Mouse (Mus musculus) myocyte (in vitro differentiated cells): ENCODE results near the gene Camkk1. TPM values are rescaled to one million over a fixed set of nuclear protein-coding genes. Genes with fewer than 3 reads are reported as not detected.

ENCODE experiments used
- H3K27me3 ChIP-seq: one replicate; pipeline ENCODE4 v1.6.1; 2011; ENCODE audit not compliant: control insufficient read depth, insufficient read depth, insufficient read length
- H3K36me3 ChIP-seq: one replicate; pipeline ENCODE4 v1.6.1; 2011; ENCODE audit not compliant: control insufficient read depth, insufficient read depth
- H3K4me2 ChIP-seq: one replicate; pipeline ENCODE4 v1.6.1; 2011; ENCODE audit warnings: low read depth, control low read depth
- H3K4me3 ChIP-seq: one replicate; pipeline ENCODE4 v1.5.1; 2011; ENCODE audit warnings: mild to moderate bottlenecking, control low read depth, moderate library complexity
- H3K79me2 ChIP-seq: one replicate; pipeline ENCODE4 v1.6.1; 2011; ENCODE audit not compliant: control insufficient read depth, insufficient read depth
- H3ac ChIP-seq: one replicate; pipeline ENCODE4 v1.6.1; 2011; ENCODE audit not compliant: control insufficient read depth, insufficient read length
- CEBPB ChIP-seq: IDR thresholded peaks from 2 replicates; pipeline ENCODE4 v1.6.1; 2011; ENCODE audit warnings: mild to moderate bottlenecking, moderate library complexity; ENCODE audit not compliant: poor library complexity, insufficient read depth, severe bottlenecking
- E2F4 ChIP-seq: IDR thresholded peaks from one replicate; pipeline ENCODE4 v1.6.1; 2011; ENCODE audit warnings: mild to moderate bottlenecking, control low read depth, moderate library complexity; ENCODE audit not compliant: insufficient read depth
- MAX ChIP-seq: IDR thresholded peaks from one replicate; pipeline ENCODE4 v1.6.1; 2011; ENCODE audit warnings: low read depth, mild to moderate bottlenecking, control low read depth
- MYOD1 ChIP-seq, 3 experiments: IDR thresholded peaks; one replicate each; pipeline ENCODE4 v1.6.1; 2011; ENCODE audit warnings: control low read depth in 2 of 3, low read depth in 2 of 3, mild to moderate bottlenecking in 2 of 3, moderate library complexity in 1 of 3; ENCODE audit not compliant: insufficient read length in 2 of 3, control insufficient read depth in 1 of 3
- MYOG ChIP-seq, 3 experiments: IDR thresholded peaks; one replicate each; pipeline ENCODE4 v1.6.1; 2011; ENCODE audit warnings: control low read depth in 2 of 3, low read depth in 2 of 3, mild to moderate bottlenecking in 2 of 3; ENCODE audit not compliant: insufficient read length in 2 of 3, control insufficient read depth in 1 of 3, insufficient read depth in 1 of 3
- POLR2A ChIP-seq: IDR thresholded peaks from one replicate; pipeline ENCODE4 v1.6.1; 2011; ENCODE audit warnings: low read depth, mild to moderate bottlenecking, control low read depth, moderate library complexity; ENCODE audit not compliant: insufficient read length
- POLR2AphosphoS2 ChIP-seq: IDR thresholded peaks from one replicate; pipeline ENCODE4 v1.6.1; 2011; ENCODE audit warnings: low read depth, control low read depth; ENCODE audit not compliant: insufficient read length
- REST ChIP-seq: IDR thresholded peaks from one replicate; pipeline ENCODE4 v1.6.1; 2011; ENCODE audit warnings: mild to moderate bottlenecking, control low read depth, moderate library complexity; ENCODE audit not compliant: insufficient read depth, insufficient read length
- SRF ChIP-seq: IDR thresholded peaks from one replicate; pipeline ENCODE4 v1.6.1; 2011; ENCODE audit warnings: low read depth; ENCODE audit not compliant: control insufficient read depth, insufficient read length
- TCF12 ChIP-seq: IDR thresholded peaks from one replicate; pipeline ENCODE4 v1.6.1; 2011; ENCODE audit warnings: mild to moderate bottlenecking, control low read depth; ENCODE audit not compliant: poor library complexity, insufficient read depth, severe bottlenecking
- TCF3 ChIP-seq: IDR thresholded peaks from one replicate; pipeline ENCODE4 v1.6.1; 2011; ENCODE audit warnings: low read depth, control low read depth; ENCODE audit not compliant: insufficient read length
- USF1 ChIP-seq: IDR thresholded peaks from one replicate; pipeline ENCODE4 v1.6.1; 2011; ENCODE audit warnings: low read depth, mild to moderate bottlenecking, control low read depth, moderate library complexity
- polyA plus RNA-seq: library from polyadenylated mRNA; unstranded; fragments of >200 nt; fragmentation: generic; extraction: Trizol; gene quantifications from one replicate; pipeline ENCODE4 v1.2.1, GENCODE M21; 2012; ENCODE audit warnings: missing spikeins

Camkk1 gene
- polyA plus RNA-seq, 1 experiment = 3.3 TPM

GRCm38 (mm10) chr11:72991961-72992360 lies 26.8 kb upstream of the Camkk1 start:
- no peak for TF ChIP-seq REST
- no peak for TF ChIP-seq TCF3
- TF ChIP-seq E2F4 = no peak
- TF ChIP-seq CEBPB = no peak
- no peak for TF ChIP-seq POLR2AphosphoS2
- TF ChIP-seq USF1 = no peak
- TF ChIP-seq MYOG (IDR thresholded peaks at IDR 0.05; ENCODE audit: control insufficient read depth in 1 of 3, insufficient read depth in 1 of 3, insufficient read length in 2 of 3, low read depth in 2 of 3) = no peak
- TF ChIP-seq MYOD1 (IDR thresholded peaks at IDR 0.05; ENCODE audit: control insufficient read depth in 1 of 3, insufficient read length in 2 of 3, low read depth in 2 of 3) = no peak
- no peak for TF ChIP-seq SRF
- TF ChIP-seq MAX = no peak
- TF ChIP-seq TCF12 = no peak
- TF ChIP-seq POLR2A = no peak
- H3K4me2 ChIP-seq = no peak overlapping the region

GRCm38 (mm10) chr11:72996346-72996745 lies 22.5 kb upstream of the Camkk1 start:
- H3ac ChIP-seq = no peak overlapping the region
- H3K27me3 ChIP-seq = no peaks in the 10 kb centered on the region
- H3K36me3 ChIP-seq = no peaks in the 10 kb centered on the region
- TF ChIP-seq E2F4 (no peak), TCF3 (no peak), USF1 (no peak), SRF (no peak), TCF12 (no peak), MYOG (IDR thresholded peaks at IDR 0.05; ENCODE audit: control insufficient read depth in 1 of 3, insufficient read depth in 1 of 3, insufficient read length in 2 of 3, low read depth in 2 of 3) (no peak), MYOD1 (IDR thresholded peaks at IDR 0.05; ENCODE audit: control insufficient read depth in 1 of 3, insufficient read length in 2 of 3, low read depth in 2 of 3) (no peak)
- H3K79me2 ChIP-seq = no peaks in the 10 kb centered on the region
- H3K4me3 ChIP-seq = no peak overlapping the region
- no peak overlapping the region for H3K4me2 ChIP-seq

More at GRCm38 (mm10) chr11:72991961-72992360, 26.8 kb upstream of the Camkk1 start:
- H3K4me3 ChIP-seq = no peak overlapping the region
- H3ac ChIP-seq = no peak overlapping the region
- no peaks in the 10 kb centered on the region for H3K36me3 ChIP-seq
- no peaks in the 10 kb centered on the region for H3K79me2 ChIP-seq
- H3K27me3 ChIP-seq = no peaks in the 10 kb centered on the region

- TF ChIP-seq TCF3 (no peak), MYOG (IDR thresholded peaks at IDR 0.05; ENCODE audit: control insufficient read depth in 1 of 3, insufficient read depth in 1 of 3, insufficient read length in 2 of 3, low read depth in 2 of 3) (no peak)
- H3K4me2 ChIP-seq = no peak overlapping the region
Measured at GRCm38 (mm10) chr11:72996781-72997180, 22.0 kb upstream of the Camkk1 start.

GRCm38 (mm10) chr11:72997529-72998326 lies 21.1 kb upstream of the Camkk1 start:
- no peak overlapping the region for H3ac ChIP-seq

More at GRCm38 (mm10) chr11:72996781-72997180, 22.0 kb upstream of the Camkk1 start:
- Histone ChIP-seq H3ac (no peak overlapping the region), H3K36me3 (no peaks in the 10 kb centered on the region), H3K27me3 (no peaks in the 10 kb centered on the region), H3K79me2 (no peaks in the 10 kb centered on the region), H3K4me3 (no peak overlapping the region)

DNA sequence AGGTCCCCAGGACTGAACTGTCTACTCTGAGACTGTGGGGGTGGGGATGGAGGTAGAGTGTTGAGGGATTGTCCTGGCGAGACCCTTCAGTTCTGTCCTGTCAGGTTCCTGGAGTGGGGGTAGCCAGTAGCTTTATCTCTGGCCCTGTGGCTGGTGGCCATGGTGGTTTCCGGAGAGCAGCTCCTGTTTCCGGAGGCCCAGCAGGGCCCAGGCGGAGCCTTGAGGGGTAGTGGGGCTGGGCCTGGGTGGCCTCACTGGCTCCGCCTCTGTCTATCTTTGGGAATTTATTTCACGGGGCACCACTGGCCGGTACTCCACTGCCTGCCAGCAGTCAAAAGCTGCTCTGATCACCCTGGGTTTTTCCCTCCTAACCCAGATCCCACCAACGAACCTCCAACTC lies 20.0 kb upstream of the Camkk1 start, which contains the start of gene P2rx1:
TSS of gene P2rx1 (plus strand) at position 333 of the 400 bp plus-strand sequence.
- Histone ChIP-seq H3K36me3 (no peaks in the 10 kb centered on the region), H3K79me2 (no peaks in the 10 kb centered on the region), H3K4me3 (no peak within 1 kb of the TSS), H3K4me2 (no peak within 1 kb of the TSS), H3K27me3 (no peaks in the 10 kb centered on the region), H3ac (no peak within 1 kb of the TSS)
- TF ChIP-seq MYOD1 (IDR thresholded peaks at IDR 0.05; ENCODE audit: control insufficient read depth in 1 of 3, insufficient read length in 2 of 3, low read depth in 2 of 3) = no peak
- TF ChIP-seq TCF3 = no peak
- no peak for TF ChIP-seq CEBPB
- TF ChIP-seq REST = no peak
- TF ChIP-seq MAX = no peak
- TF ChIP-seq E2F4 = no peak
- TF ChIP-seq SRF = no peak
- TF ChIP-seq MYOG (IDR thresholded peaks at IDR 0.05; ENCODE audit: control insufficient read depth in 1 of 3, insufficient read depth in 1 of 3, insufficient read length in 2 of 3, low read depth in 2 of 3) = no peak
- no peak for TF ChIP-seq USF1
- no peak for TF ChIP-seq TCF12
- TF ChIP-seq POLR2A = no peak
- TF ChIP-seq POLR2AphosphoS2 = no peak

More at GRCm38 (mm10) chr11:72997529-72998326, 21.1 kb upstream of the Camkk1 start:
- H3K4me3 ChIP-seq = no peak overlapping the region
- H3K27me3 ChIP-seq = no peaks in the 10 kb centered on the region
- TF ChIP-seq E2F4 = no peak
- no peak for TF ChIP-seq POLR2AphosphoS2
- peak in 2 of 3 experiments; percentile 33 to 61 for TF ChIP-seq MYOD1 (IDR thresholded peaks at IDR 0.05; ENCODE audit: control insufficient read depth in 1 of 3, insufficient read length in 2 of 3, low read depth in 2 of 3)
- no peak for TF ChIP-seq POLR2A
- peak in 2 of 3 experiments; percentile 54 to 77 for TF ChIP-seq MYOG (IDR thresholded peaks at IDR 0.05; ENCODE audit: control insufficient read depth in 1 of 3, insufficient read depth in 1 of 3, insufficient read length in 2 of 3, low read depth in 2 of 3)
- H3K36me3 ChIP-seq = no peaks in the 10 kb centered on the region
- H3K79me2 ChIP-seq = no peaks in the 10 kb centered on the region
- H3K4me2 ChIP-seq = no peak overlapping the region
